Mouse (Mus musculus): Measurements from ENCODE around the gene Tprkb.
A peak's percentile ranks its signal among the peaks of the same experiment; 100 is the strongest.
"Not testable (repeated sequence)": the region's sequence is repeated elsewhere in the genome, so short reads cannot be mapped to it uniquely, and the experiment has no call there.

Gene Tprkb

DNA sequence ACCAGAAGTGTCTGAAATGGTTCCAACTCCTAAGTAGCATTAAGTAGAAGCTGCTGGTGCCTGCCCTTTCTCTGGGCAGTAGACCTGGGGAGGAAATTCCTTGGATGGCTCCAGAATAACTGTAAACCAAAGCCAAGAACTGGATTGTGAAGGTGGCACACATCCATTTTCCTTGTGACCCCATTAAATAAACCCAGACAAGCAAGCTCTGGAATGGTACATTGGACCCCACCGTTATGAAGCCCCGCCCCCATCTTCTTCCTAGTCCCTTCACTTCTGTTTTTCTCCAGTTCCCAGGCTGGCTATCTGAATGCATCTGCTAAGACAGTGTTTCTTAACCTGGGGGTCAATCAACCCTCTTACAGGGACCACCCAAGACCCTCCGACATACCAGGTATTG lies at the start of gene Tprkb:
Gene Tprkb (plus strand): TSS at position 279 of the 400 bp plus-strand sequence.
- no peak for DNase-seq (ENCODE audit: low spot score in 2 of 2)

DNA sequence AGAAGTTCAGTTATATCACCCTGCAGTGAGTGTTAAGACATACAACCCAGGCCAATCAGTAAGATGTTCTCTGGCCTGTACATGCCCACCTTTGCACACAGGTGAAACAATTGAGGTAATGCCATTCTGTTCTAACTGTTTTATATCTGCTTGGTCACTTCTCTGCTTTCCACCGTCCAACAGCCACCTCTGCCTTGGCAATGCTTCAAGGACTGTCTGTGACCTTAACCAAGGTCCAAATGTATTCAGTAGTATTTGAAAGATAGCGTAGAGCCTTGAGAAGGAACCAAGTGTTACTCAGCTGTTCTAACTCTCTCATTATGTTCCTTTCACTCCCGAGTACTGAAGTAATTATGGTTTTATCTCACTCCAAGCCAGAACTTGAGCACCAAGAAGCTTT lies 49.1 kb upstream of the Tprkb start:
- DNase-seq (ENCODE audit: low spot score in 2 of 2): no peak

DNA sequence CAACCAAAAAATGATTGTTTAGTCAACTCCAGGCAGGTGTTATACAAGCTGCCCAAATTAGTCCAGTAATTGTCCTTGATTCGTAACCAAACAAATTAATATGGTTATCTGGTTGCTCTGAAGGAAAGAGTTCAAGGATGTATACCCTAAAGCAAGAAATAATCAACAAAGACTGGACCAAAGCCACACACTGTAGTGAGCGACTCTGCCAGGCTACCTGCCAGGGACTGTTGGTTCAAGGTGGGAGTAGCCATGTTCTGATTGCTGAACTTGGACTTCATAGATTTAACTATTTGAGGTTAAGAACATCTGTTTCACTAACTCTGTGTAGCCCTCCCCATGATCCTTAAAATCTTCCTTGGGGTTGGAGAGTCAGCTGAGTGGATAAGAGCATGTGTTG lies 48.5 kb upstream of the Tprkb start:
- no peak for DNase-seq (ENCODE audit: low spot score in 2 of 2)

DNA sequence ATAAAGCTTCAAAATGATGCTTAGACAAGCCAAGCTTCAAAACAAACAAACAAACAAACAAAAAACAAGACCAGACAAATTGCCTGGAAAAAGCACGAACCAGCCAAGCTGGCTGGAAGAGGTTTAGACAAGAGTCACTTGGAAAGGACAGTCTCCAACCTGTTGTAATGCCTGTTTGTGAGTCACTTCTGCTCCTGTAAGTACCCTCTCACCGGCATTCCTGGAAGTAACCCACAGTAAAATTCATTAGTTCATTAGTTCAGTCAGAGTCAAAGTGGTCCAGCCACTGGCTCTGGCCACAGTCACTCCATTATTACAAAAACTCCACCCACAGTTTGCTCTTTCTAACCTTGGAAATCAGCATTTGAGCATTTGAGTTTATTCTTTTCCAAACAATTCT lies 47.8 kb upstream of the Tprkb start:
- no peak for DNase-seq (ENCODE audit: low spot score in 2 of 2)

DNA sequence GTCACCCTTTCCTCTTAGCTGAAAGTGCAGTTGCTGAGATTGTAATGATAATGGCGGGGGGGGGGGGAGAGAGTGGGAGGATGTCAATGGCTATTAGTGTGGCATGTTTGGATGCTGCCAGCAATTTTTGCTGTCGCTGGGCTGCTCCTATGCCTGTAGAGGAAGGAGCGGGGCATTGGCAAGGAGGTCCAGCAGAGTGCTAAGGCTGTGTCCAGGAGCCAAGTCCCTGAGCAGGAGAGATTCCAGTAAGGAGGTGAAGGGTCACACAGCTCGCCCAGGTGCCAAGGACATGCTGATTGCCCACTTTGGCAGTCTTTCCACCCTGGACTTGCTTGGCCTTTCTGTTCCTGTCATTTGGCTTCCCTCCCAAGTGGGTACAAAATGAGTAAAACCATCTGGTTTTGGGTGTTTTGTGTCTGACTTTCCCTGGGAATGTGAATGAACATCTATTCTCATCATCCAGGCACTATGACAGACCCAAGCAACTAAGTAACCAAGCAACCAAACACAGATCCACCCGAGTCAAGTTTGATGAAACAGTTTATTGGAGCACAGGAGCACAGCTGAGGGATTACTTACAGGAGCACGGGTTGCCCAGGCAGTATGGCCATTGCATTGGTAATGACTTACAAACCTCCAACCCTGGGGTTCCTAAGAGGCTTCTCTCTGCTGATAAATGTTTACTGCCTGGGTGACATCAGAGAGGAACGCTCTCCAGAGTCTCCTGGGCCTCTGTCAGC lies 46.6 kb upstream of the Tprkb start:
- DNase-seq (ENCODE audit: low spot score in 2 of 2): peak in 1 of 2 experiments; percentile 22

DNA sequence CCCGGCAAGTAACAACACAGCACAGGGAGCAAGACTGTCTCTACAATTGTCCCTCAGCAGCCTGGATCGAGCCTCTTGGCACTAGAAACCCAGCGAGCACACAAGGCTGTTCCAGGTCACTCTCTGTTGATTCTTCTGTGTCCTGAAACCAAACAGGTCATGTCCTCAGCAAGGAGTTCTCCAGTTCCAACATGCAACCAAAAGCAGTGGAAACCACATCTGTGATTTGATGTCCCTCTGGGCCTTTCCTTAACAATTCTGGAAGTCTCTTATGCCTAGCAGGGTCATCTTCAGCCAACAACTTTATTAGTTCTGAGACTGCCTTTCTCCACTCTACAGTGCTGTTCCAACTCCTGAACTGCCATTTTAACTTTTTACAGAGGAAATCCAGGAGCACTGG lies 45.5 kb upstream of the Tprkb start:
- DNase-seq (ENCODE audit: low spot score in 2 of 2): not testable (repeated sequence)

DNA sequence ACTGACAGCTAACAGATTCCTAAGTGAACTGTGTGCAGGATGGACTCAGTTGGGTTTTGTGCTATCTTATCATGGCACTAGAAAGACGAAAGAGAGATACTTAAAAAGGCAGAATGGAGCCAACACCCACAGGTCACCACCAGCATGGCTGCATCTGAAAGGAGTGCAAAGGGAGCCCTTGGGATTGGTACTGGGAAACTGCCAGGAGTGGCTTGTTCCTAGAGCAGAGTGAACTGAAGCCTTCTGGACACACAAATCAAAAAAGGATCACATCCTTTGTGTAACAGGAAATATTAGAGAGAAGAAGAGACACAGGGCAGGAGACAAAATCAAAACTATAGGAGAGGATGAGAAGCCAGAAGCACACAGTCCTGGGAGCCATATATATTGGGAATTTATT lies 44.7 kb upstream of the Tprkb start:
- not testable (repeated sequence) for DNase-seq (ENCODE audit: low spot score in 2 of 2)

DNA sequence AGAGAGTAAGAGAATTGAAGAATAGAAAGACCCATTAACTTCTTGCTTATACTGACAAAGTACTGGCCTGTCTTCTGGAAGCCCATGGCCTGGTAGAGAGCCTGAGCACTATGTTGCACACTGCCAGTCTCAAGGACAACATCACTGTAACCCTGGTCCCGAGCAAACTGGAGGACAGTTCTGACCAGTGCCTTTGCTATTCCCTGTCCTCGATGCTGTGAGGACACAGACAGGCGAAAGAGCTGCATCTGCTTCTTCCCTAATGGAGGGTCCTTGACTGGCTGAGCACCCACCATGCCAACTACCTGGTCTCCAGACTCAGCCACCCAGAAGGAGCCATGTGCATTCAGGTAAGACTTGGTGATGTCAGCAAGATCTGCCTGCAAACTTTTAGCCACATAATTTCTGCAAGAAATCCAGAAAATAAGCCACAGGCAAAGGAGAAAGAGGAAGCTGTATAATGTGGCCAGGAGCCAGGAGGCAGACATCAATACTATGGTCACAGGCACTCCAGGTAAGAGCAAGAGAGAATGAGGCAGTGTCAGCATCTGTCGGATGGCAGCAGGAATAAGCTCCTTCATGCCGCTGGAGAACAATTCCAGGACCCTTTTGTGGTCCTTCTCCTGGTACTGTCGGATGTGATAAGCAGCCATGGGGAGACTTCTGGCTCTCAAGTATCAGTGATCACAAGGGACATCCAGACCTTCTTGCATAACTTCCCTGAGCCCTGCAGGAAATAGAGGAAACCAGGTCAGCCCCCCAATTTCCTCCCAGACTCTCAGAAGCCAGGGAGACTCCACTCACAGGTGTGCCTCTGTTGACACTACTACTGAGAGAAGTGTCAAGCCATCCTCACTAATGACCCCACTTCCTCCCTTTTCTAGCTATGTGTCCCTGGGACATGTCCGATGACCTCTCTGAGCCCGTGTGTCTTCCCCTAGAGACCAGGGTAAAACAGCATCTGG lies 43.7 kb upstream of the Tprkb start:
- DNase-seq (ENCODE audit: low spot score in 2 of 2): no peak

DNA sequence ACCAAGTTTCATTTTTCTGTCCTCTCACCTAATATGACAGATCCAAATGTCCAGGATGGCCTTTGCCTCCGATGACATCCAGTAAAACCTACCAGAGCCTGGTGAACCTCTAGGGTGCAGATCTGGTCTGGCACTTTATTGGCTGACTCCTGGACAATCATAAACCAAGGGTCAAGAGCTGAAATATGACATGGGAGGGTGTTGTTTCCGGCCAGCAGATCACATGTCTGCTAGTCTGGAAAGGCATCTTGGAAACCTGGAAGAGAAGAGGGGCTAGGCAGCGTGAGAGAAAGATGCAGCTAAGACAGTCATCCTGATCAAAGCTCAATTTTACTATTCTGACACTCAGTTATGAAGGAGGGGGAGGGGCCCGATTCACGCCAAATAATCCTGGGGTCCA lies 42.7 kb upstream of the Tprkb start, which contains the start of gene Nat8f2:
Gene Nat8f2 (minus strand): TSS at position 153 of the 400 bp plus-strand sequence.
- not testable (repeated sequence) for DNase-seq (ENCODE audit: low spot score in 2 of 2)

DNA sequence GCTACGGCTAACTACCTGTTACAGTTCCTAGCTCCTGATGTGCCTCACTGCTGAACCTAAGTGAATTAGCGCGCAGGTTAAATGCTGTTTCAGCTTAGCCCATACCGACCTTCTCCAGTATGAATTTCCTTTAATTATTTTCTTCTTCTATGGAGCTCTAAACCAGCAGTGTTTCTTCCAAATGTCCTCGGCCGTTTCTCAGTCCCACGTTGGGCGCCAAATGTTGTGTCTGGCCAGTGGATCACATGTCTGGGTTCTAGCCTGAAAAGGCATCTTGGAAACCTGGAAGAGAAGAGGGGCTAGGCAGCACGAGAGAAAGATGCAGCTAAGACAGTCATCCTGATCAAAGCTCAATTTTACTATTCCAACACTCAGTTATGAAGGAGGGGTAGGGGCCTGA lies 28.4 kb upstream of the Tprkb start:
- not testable (repeated sequence) for DNase-seq (ENCODE audit: low spot score in 2 of 2)

DNA sequence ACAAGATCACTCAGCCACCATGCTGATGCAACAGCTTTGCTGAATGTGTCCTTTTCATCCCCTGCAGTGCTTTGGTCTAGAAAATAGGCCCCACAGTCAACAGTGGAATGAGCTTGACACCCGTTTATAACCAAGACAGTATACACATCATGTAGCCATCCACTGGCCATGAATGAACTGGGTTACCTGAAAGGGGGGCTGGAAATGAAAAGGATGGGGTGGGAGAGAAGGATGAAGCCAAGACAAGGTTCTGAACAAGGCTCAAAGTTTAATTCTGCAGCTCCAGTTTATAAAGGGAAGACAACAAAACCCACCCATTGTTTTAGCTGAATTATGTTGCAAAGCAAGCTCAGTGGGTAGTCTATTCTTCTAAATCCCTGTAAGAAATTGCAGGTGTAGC lies 27.4 kb upstream of the Tprkb start:
- DNase-seq (ENCODE audit: low spot score in 2 of 2): no peak

DNA sequence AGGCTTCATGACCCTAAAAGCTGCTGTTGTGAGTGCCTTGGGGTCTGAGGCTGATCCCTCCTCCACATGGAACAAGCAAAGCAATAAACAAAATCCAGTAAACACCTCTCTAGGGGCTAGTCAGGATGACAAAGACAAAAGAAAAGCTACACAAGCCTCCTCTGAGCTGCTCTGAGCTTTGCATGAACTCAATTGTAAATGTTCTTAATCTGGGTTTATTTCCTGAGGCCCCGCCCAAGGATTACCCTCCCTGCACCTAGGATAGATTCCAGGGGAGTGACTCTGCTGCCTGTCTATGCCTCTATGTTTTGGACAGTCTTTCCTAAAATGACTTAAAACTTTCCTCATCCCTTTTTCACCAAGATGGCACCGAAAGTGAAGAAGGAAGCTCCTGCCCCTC lies 22.7 kb upstream of the Tprkb start:
- DNase-seq (ENCODE audit: low spot score in 2 of 2): no peak

DNA sequence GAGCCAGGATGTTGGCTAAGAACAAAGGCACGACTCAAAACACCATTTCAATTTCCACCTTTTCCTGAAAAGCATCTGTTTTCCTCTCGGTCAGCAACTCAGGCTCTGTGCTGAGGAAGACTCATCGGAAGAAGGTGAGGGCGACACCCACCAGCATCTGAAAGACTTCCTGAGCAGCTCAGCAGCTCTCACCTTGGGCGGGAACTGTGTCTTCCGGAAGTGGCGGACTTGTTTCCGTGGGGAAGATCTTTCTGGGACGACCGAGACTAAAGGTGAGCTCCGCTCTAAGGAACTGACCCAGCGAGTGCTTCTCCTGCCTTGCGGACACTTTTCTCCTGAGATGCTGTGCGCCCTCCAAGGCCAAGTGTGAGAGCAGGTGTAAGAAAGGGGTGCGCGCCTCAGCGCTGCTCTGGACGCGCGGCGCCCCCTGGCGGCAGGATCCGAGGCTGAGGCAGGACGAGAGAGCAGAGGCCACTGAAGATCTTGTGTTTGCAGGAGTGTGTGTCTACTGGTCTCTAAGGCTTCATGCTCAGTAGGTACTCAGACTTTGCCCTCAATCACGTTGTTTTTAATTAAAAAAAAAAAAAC lies 16.5 kb upstream of the Tprkb start:
- DNase-seq (ENCODE audit: low spot score in 2 of 2): peak in 1 of 2 experiments; percentile 22

DNA sequence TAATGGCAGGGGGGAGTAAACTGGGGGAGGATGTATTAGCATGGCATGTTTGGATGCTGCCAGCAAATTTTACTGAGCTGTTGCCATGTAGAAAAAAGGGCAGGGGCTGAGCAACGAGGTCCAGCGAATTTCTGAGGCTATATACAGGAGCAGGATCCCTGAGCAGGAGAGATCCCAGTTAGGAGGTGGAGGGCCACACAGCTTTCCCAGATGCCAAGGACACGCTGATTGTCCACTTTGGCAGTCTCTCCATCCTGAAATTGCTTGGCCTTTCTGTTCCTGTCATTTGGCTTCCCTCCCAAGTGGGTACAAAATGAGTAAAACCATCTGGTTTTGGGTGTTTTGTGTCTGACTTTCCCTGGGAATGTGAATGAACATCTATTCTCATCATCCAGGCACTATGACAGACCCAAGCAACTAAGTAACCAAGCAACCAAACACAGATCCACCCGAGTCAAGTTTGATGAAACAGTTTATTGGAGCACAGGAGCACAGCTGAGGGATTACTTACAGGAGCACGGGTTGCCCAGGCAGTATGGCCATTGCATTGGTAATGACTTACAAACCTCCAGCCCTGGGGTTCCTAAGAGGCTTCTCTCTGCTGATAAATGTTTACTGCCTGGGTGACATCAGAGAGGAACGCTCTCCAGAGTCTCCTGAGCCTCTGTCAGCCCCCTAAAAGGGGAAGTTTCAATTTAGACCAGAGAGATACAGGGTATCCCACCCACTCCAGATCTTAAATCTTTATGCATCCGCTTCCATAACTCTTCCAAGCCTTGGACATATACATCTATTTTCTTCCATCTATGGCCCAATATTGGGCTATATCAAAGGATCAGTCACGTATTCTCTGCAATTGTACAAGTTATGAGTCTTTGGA lies 12.8 kb upstream of the Tprkb start:
- not testable (repeated sequence) for DNase-seq (ENCODE audit: low spot score in 2 of 2)

DNA sequence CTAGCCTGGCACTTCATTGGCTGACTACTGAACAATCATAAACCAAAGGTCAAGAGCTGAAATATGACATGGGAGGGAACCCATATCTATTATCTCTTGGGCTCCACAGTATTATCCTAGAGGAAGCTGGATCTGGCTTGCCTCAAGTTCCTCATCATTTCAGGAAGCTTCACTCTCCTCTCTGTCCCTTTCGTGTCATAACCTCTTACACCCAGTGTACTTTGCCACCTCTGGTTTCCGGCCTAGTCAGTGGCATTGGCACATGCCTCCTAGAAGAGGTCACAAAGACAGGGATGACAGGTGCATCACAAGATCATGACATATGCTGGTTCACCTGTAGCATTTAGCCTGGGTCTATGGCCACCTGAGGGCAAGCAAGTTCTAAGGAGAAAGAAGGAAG lies 9.4 kb upstream of the Tprkb start:
- no peak for DNase-seq (ENCODE audit: low spot score in 2 of 2)

DNA sequence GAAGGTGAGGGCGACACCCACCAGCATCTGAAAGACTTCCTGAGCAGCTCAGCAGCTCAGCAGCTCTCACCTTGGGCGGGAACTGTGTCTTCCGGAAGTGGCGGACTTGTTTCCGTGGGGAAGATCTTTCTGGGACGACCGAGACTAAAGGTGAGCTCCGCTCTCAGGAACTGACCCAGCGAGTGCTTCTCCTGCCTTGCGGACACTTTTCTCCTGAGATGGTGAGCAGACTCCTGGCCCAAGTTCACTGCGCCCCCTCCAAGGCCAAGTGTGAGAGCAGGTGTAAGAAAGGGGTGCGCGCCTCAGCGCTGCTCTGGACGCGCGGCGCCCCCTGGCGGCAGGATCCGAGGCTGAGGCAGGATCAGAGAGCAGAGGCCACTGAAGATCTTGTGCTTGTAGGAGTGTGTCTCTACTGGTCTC lies 7.0 kb upstream of the Tprkb start, which contains the start of gene Nat8f4:
Gene Nat8f4 (minus strand): TSS at position 243 of the 420 bp plus-strand sequence.
- peak; percentile 70 to 75 for DNase-seq (ENCODE audit: low spot score in 2 of 2)

DNA sequence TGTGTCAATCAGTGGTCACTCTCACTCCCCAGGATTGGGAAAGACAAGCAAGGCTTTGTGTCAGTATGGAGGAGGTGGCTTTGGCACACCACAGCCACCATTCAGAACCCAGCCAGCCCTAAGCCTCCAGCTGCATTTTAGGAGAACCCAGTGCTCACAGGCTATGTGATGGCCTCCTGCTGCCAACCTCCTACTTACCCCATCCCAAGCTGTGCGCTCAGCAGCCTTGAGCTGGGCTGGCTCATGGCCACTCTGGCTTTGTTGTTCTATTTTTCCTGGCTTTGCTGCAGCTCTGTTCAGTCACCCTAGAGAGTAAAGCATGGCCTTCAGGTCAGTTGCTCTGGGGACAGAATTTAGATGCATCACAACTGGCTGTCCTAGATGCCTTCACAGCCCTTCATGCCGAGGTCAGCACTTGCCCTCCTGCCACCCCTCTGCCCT lies 4.7 kb upstream of the Tprkb start:
- DNase-seq (ENCODE audit: low spot score in 2 of 2): peak in 1 of 2 experiments; percentile 11

DNA sequence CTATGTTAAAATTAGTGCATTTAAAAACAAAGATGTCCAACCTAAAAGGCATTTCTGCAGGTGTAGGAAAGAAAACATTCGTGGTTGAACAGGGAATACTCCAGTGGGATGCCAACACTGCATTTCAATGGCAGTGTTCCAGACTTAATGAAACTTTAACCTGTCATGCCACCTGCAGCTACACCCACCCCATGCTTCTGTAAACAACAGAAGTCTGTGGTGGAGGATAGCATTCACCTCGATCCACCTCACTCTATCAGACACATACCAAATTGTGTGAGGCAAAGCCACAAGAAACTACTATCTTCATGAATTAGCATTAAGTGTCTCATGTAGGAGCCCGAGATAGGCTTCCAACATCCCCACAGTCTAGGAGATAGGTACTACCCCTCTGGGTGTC lies 3.3 kb upstream of the Tprkb start:
- no peak for DNase-seq (ENCODE audit: low spot score in 2 of 2)

DNA sequence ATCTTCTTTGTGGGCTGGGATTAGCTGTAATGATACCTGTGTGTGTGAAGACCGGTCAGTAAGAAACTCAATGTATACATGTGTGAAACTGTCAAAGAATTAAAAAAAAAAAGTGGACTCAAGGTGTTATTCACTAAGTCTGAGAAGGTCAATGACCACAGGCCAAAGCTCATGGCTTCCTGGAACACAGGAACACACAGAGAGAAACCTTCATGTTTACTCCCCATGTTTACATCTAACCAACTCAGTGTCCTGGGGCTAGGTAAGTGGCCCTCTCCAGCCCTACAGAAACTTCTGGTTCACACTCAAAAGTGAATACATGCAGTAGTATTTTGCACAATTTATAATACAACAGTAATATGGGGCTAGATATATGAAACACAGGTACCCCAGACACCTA lies 2.0 kb upstream of the Tprkb start:
- DNase-seq (ENCODE audit: low spot score in 2 of 2): no peak

DNA sequence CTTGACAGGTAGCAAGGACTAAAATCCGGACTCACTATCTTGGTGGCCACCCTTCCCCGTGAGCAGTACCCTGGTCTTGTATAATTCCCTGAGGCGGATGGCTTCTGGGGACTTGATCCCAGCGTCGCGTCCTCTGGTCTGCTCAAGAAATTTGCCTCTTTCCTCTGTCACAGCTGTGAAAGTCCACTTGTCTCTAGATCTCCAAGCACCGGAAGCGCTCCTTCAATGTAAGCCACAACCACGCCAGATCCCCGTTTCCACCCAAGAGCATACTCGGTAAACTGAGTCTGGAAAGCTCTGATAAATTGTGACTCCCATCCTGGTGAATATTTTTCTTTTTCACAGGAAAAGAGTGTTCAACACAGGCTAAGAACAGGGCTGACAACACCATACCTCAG lies 3.5 kb downstream of the Tprkb start:
- DNase-seq (ENCODE audit: low spot score in 2 of 2): no peak
